Comparison of ENCODE assay signal across 10 mouse cellular contexts in the genomic region with DNA sequence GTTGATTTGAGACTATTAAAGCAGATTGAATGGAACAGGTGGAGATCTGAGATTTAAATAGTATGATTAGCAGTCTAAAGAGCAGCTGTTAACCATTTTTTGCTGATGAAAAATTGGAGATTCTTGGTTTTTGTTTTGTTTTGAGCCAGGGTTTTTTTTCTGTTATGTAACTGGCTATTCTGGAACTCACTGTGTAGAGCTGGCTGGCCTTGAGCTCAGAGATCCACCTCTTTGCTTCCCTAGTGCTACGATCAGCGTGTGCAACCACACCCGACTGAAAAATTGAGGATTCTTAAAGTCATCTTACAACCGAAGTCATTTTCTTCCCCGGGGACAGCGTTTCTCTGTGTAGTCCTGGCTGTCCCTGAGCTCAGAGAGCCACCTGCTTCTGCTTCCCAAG. TPM values are rescaled to one million over a fixed set of nuclear protein-coding genes. Genes with fewer than 3 reads are reported as not detected.
DNase-seq lines count a peak whose midpoint lies in the region; ATAC-seq lines count a peak whose summit lies in the region.
"Had no signal": no experiment of that assay in that cellular context is flagged by ENCODE, and none has a peak within 500 bp of the region (broad histone marks: within the 10 kb centered on the region; RNA-seq: fewer than 3 reads in every experiment).

No protein-coding gene starts in this region.

- DNase-seq in adrenal gland, postnatal 14 days: peak; percentile 39
- no peak for DNase-seq in adrenal gland, postnatal 36 days
- no peak for DNase-seq in neural tube, embryonic 11.5 days (ENCODE audit: low spot score)
- DNase-seq in neural tube, embryonic 10.5 days (ENCODE audit: extremely low spot score, low spot score): no peak
- DNase-seq in frontal cortex, postnatal 10 days (ENCODE audit: low spot score in 2 of 2): no peak
- DNase-seq in embryo, embryonic 9.5 days (ENCODE audit: extremely low spot score): no peak
- DNase-seq: adrenal gland, postnatal 25 days; right cerebral cortex, postnatal 14 days had no signal

- H3K36me3 ChIP-seq in neural tube, embryonic 11.5 days (ENCODE audit: control insufficient read depth, insufficient read depth, low read length): no peaks in the 10 kb centered on the region
- H3K36me3 ChIP-seq in limb, embryonic 13.5 days: no peaks in the 10 kb centered on the region
- H3K36me3 ChIP-seq in stomach, embryonic 16.5 days (ENCODE audit: control insufficient read depth, insufficient read depth, low read length): no peaks in the 10 kb centered on the region

- no peak overlapping the region for H3K27ac ChIP-seq in neural tube, embryonic 11.5 days (ENCODE audit: low read depth, low read length)
- H3K27ac ChIP-seq in limb, embryonic 13.5 days: no peak overlapping the region
- no peak overlapping the region for H3K27ac ChIP-seq in stomach, embryonic 16.5 days (ENCODE audit: low read length)

- H3K4me1 ChIP-seq in neural tube, embryonic 11.5 days (ENCODE audit: control insufficient read depth, insufficient read depth, low read length): peaks cover 10% of the 10 kb centered on the region
- peaks cover 14% of the 10 kb centered on the region for H3K4me1 ChIP-seq in limb, embryonic 13.5 days
- H3K4me1 ChIP-seq in stomach, embryonic 16.5 days (ENCODE audit: control insufficient read depth, insufficient read depth, low read length): peaks cover 12% of the 10 kb centered on the region

- peak overlapping the region; percentile 50 for H3K4me3 ChIP-seq in neural tube, embryonic 11.5 days (ENCODE audit: low read depth, low read length)
- H3K4me3 ChIP-seq in limb, embryonic 13.5 days: peak overlapping the region; percentile 66
- H3K4me3 ChIP-seq in stomach, embryonic 16.5 days (replicated peaks; ENCODE audit: low read length): peak overlapping the region; percentile 65

- H3K9ac ChIP-seq in neural tube, embryonic 11.5 days (ENCODE audit: low read length): no peak overlapping the region
- 0 out of 2 replicates have a peak overlapping the region, but pooled peaks have one; percentile 67 for H3K9ac ChIP-seq in limb, embryonic 13.5 days
- H3K9ac ChIP-seq in stomach, embryonic 16.5 days (ENCODE audit: low read length): no peak overlapping the region

- peak overlapping the region; percentile 73 for H3K4me2 ChIP-seq in neural tube, embryonic 11.5 days (ENCODE audit: low read depth)
- peak overlapping the region; percentile 95 for H3K4me2 ChIP-seq in limb, embryonic 13.5 days (replicated peaks)
- H3K4me2 ChIP-seq in stomach, embryonic 16.5 days (ENCODE audit: low read depth, low read length): peak overlapping the region; percentile 88

- 82% methylated on average over 6 of the region's 6 CpGs for WGBS in neural tube, embryonic 11.5 days
- WGBS in limb, embryonic 13.5 days: 75% methylated on average over 6 of the region's 6 CpGs
- 58% methylated on average over 6 of the region's 6 CpGs for WGBS in stomach, embryonic 16.5 days

- ATAC-seq in neural tube, embryonic 11.5 days (ENCODE audit: insufficient read depth, low FRiP score, low TSS enrichment): no peak
- ATAC-seq in limb, embryonic 13.5 days (ENCODE audit: low FRiP score, low read depth): no peak
- ATAC-seq in stomach, embryonic 16.5 days (ENCODE audit: insufficient read depth, low FRiP score): no peak

- H3K9me3 ChIP-seq in neural tube, embryonic 11.5 days (ENCODE audit: control insufficient read depth, low read length): no peaks in the 10 kb centered on the region
- no peaks in the 10 kb centered on the region for H3K9me3 ChIP-seq in limb, embryonic 13.5 days
- no peaks in the 10 kb centered on the region for H3K9me3 ChIP-seq in stomach, embryonic 16.5 days (replicated peaks; ENCODE audit: control insufficient read depth, low read length)

- H3K27me3 ChIP-seq in neural tube, embryonic 11.5 days (ENCODE audit: control insufficient read depth, insufficient read depth, low read length): no peaks in the 10 kb centered on the region
- no peaks in the 10 kb centered on the region for H3K27me3 ChIP-seq in limb, embryonic 13.5 days
- H3K27me3 ChIP-seq in stomach, embryonic 16.5 days (ENCODE audit: control insufficient read depth, insufficient read depth, low read length): no peaks in the 10 kb centered on the region

RNA-seq across cellular contexts. Expression of a gene that starts 0.9 kb away (rescaled TPM):
- total RNA-seq in adrenal gland, postnatal 14 days (2021): 1.8 and 3.0 TPM in 2 replicates
- total RNA-seq in adrenal gland, postnatal 36 days (2021): 1 to 10 TPM; 1.7 to 2.5 TPM
- 6.5 and 8.1 TPM in 2 replicates for polyA plus RNA-seq in neural tube, embryonic 11.5 days (2014; fragmentation: Nextera tagmentation; extraction: Ambion mirVana)
- polyA plus RNA-seq in limb, embryonic 13.5 days (2015; fragmentation: Nextera tagmentation; extraction: Ambion mirVana): 10.6 and 10.8 TPM in 2 replicates
- polyA plus RNA-seq in stomach, embryonic 16.5 days (2015; fragmentation: Nextera tagmentation; extraction: Ambion mirVana): 10.0 and 11.8 TPM in 2 replicates

RNA-seq across cellular contexts. Expression of a gene that starts 15.2 kb away (rescaled TPM):
- 25.9 and 32.2 TPM in 2 replicates for total RNA-seq in adrenal gland, postnatal 14 days (2021)
- total RNA-seq in adrenal gland, postnatal 36 days (2021): 10 to 100 TPM; 38.7 to 56.9 TPM
- 2.0 and 2.2 TPM in 2 replicates for polyA plus RNA-seq in neural tube, embryonic 11.5 days (2014; fragmentation: Nextera tagmentation; extraction: Ambion mirVana)
- polyA plus RNA-seq in limb, embryonic 13.5 days (2015; fragmentation: Nextera tagmentation; extraction: Ambion mirVana): 3.7 and 4.1 TPM in 2 replicates
- 11.7 and 12.0 TPM in 2 replicates for polyA plus RNA-seq in stomach, embryonic 16.5 days (2015; fragmentation: Nextera tagmentation; extraction: Ambion mirVana)

RNA-seq across cellular contexts. Expression of a gene that starts 23.5 kb away (rescaled TPM):
- 103 and 113 TPM in 2 replicates for total RNA-seq in adrenal gland, postnatal 14 days (2021)
- 100 to 1,000 TPM; 128 to 136 TPM for total RNA-seq in adrenal gland, postnatal 36 days (2021)
- polyA plus RNA-seq in neural tube, embryonic 11.5 days (2014; fragmentation: Nextera tagmentation; extraction: Ambion mirVana): 130 and 133 TPM in 2 replicates
- polyA plus RNA-seq in limb, embryonic 13.5 days (2015; fragmentation: Nextera tagmentation; extraction: Ambion mirVana): 131 and 132 TPM in 2 replicates
- polyA plus RNA-seq in stomach, embryonic 16.5 days (2015; fragmentation: Nextera tagmentation; extraction: Ambion mirVana): 89.1 and 95.1 TPM in 2 replicates

RNA-seq across cellular contexts. Expression of a gene that starts 40.2 kb away (rescaled TPM):
- 30.2 and 32.3 TPM in 2 replicates for total RNA-seq in adrenal gland, postnatal 14 days (2021)
- 10 to 100 TPM; 28.8 to 36.9 TPM for total RNA-seq in adrenal gland, postnatal 36 days (2021)
- 48.0 TPM in 2 replicates for polyA plus RNA-seq in neural tube, embryonic 11.5 days (2014; fragmentation: Nextera tagmentation; extraction: Ambion mirVana)
- polyA plus RNA-seq in limb, embryonic 13.5 days (2015; fragmentation: Nextera tagmentation; extraction: Ambion mirVana): 15.2 and 16.3 TPM in 2 replicates
- 7.9 and 8.0 TPM in 2 replicates for polyA plus RNA-seq in stomach, embryonic 16.5 days (2015; fragmentation: Nextera tagmentation; extraction: Ambion mirVana)

RNA-seq across cellular contexts. Expression of a gene that starts 43.6 kb away (rescaled TPM):
- 118 and 119 TPM in 2 replicates for total RNA-seq in adrenal gland, postnatal 14 days (2021)
- total RNA-seq in adrenal gland, postnatal 36 days (2021): 10 to 100 TPM; 46.2 to 53.5 TPM
- 3,693 and 3,815 TPM in 2 replicates for polyA plus RNA-seq in neural tube, embryonic 11.5 days (2014; fragmentation: Nextera tagmentation; extraction: Ambion mirVana)
- 1,889 and 1,921 TPM in 2 replicates for polyA plus RNA-seq in limb, embryonic 13.5 days (2015; fragmentation: Nextera tagmentation; extraction: Ambion mirVana)
- polyA plus RNA-seq in stomach, embryonic 16.5 days (2015; fragmentation: Nextera tagmentation; extraction: Ambion mirVana): 1,080 and 1,153 TPM in 2 replicates
